Comparison of ENCODE assay signal across 8 mouse cellular contexts in the genomic region with DNA sequence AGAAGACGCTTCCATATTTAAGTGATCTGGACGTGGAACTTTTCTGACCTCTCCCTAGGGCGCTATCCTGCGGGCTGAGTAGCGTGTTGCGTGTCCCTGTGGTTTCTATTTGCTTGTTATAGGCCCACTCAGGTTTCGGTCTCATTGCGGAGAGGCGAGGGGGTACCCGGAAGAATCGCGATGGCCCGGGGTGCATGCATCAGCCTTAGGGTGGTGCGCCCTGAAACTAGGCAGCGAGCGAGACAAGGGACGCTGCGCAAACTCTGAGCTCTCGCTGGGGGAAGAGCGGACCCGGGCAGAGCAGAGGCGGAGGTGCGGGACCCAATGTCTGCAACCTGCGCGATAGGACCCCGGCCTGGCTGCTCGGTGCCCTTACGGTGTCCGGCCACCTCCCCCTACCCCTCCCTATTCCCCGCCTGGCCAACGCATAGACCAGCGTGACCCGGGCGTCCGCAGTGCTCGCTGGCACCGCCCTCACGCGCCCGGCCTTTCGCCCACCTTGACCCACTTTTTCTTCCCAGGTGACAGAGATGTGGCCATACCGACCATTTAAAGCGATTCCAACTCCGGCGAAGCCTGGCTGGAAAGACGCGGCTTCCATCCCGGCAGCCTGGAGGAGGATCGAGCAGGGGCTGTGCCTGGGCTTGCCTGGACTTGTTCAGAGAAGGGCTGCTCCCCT. TPM values are rescaled to one million over a fixed set of nuclear protein-coding genes. Genes with fewer than 3 reads are reported as not detected.
DNase-seq lines count a peak whose midpoint lies in the region; ATAC-seq lines count a peak whose summit lies in the region.

No protein-coding gene starts in this region.

- peak; percentile 30 for DNase-seq in thymus, postnatal 14 days
- DNase-seq in thymus, postnatal 0 days (ENCODE audit: low spot score), result no peak
- peak; percentile 42 for DNase-seq in embryonic facial prominence, embryonic 14.5 days (ENCODE audit: low spot score)
- DNase-seq in intestine, embryonic 14.5 days (ENCODE audit: low spot score), result peak; percentile 73
- DNase-seq in lung, postnatal 14 days, result peak; percentile 24
- DNase-seq in yolk sac, embryonic 10.5 days (ENCODE audit: low spot score), result peak; percentile 44
- DNase-seq in layer of hippocampus, adult 8-10 months (ENCODE audit: low spot score in 2 of 2), result no peak
- DNase-seq in gastrocnemius, postnatal 36 days, result no peak

- peak; percentile 47 for ATAC-seq in embryonic facial prominence, embryonic 14.5 days (ENCODE audit: low read depth)
- ATAC-seq in intestine, embryonic 14.5 days (replicated peaks; ENCODE audit: low FRiP score, low TSS enrichment, low read depth), result 0 out of 2 replicates have a peak, but pooled peaks have one; percentile 30

- intact Hi-C loops in gastrocnemius, postnatal 36 days (cut with DNase I), result no loop called here

- H3K36me3 ChIP-seq in embryonic facial prominence, embryonic 14.5 days (ENCODE audit: control insufficient read depth, insufficient read depth, low read length), result no peaks in the 10 kb centered on the region
- H3K36me3 ChIP-seq in intestine, embryonic 14.5 days (ENCODE audit: control insufficient read depth, insufficient read depth, low read length), result no peaks in the 10 kb centered on the region

- peak overlapping the region; percentile 48 for H3K4me3 ChIP-seq in embryonic facial prominence, embryonic 14.5 days (ENCODE audit: low read depth, low read length)
- H3K4me3 ChIP-seq in intestine, embryonic 14.5 days (ENCODE audit: low read depth, low read length), result peak overlapping the region; percentile 50

- H3K4me1 ChIP-seq in embryonic facial prominence, embryonic 14.5 days (ENCODE audit: control insufficient read depth, insufficient read depth, low read length), result peaks cover 15% of the 10 kb centered on the region; the same call in 1 of the 2 replicates
- peaks cover 9% of the 10 kb centered on the region for H3K4me1 ChIP-seq in intestine, embryonic 14.5 days (replicated peaks; ENCODE audit: control insufficient read depth, insufficient read depth, low read length)

- peak overlapping the region; percentile 94 for H3K4me2 ChIP-seq in embryonic facial prominence, embryonic 14.5 days (ENCODE audit: low read depth, low read length)
- H3K4me2 ChIP-seq in intestine, embryonic 14.5 days (ENCODE audit: low read length), result peak overlapping the region; percentile 97

- peaks cover 16% of the 10 kb centered on the region for H3K27me3 ChIP-seq in embryonic facial prominence, embryonic 14.5 days (replicated peaks; ENCODE audit: control insufficient read depth, insufficient read depth, low read length)
- peaks cover 23% of the 10 kb centered on the region for H3K27me3 ChIP-seq in intestine, embryonic 14.5 days (replicated peaks; ENCODE audit: control insufficient read depth, insufficient read depth, low read length)

- H3K9me3 ChIP-seq in embryonic facial prominence, embryonic 14.5 days (ENCODE audit: control insufficient read depth, low read length), result no peaks in the 10 kb centered on the region
- H3K9me3 ChIP-seq in intestine, embryonic 14.5 days (ENCODE audit: control insufficient read depth, low read length), result no peaks in the 10 kb centered on the region

- WGBS in embryonic facial prominence, embryonic 14.5 days, result under 1% methylated on average over 44 of the region's 49 CpGs
- WGBS in intestine, embryonic 14.5 days, result under 1% methylated on average over 49 of the region's 49 CpGs

- peak overlapping the region; percentile 58 for H3K9ac ChIP-seq in embryonic facial prominence, embryonic 14.5 days (ENCODE audit: low read depth, low read length)
- peak overlapping the region; percentile 51 for H3K9ac ChIP-seq in intestine, embryonic 14.5 days (ENCODE audit: low read length)

- H3K27ac ChIP-seq in embryonic facial prominence, embryonic 14.5 days (replicated peaks; ENCODE audit: low read depth, low read length), result no peak overlapping the region
- H3K27ac ChIP-seq in intestine, embryonic 14.5 days (ENCODE audit: low read depth), result no peak overlapping the region

RNA-seq across cellular contexts. Expression of a gene that starts 38.5 kb away (rescaled TPM):
- polyA plus RNA-seq in thymus, postnatal 0 days (2015; fragmentation: Nextera tagmentation; extraction: Ambion mirVana), result 0.42 and 0.59 TPM in 2 replicates
- 0.50 and 0.58 TPM in 2 replicates for polyA plus RNA-seq in embryonic facial prominence, embryonic 14.5 days (2014; fragmentation: Nextera tagmentation; extraction: Ambion mirVana)
- polyA plus RNA-seq in intestine, embryonic 14.5 days (2014; fragmentation: Nextera tagmentation; extraction: Ambion mirVana), result 0.42 and 0.44 TPM in 2 replicates
- 1 to 10 TPM; 1.3 to 4.5 (median 2.3) TPM for total RNA-seq in layer of hippocampus, adult 8-10 months (2022)
- total RNA-seq in gastrocnemius, postnatal 36 days (2021), result 10 to 100 TPM; 32.5 to 36.5 TPM

RNA-seq across cellular contexts. Expression of a gene that starts 39.8 kb away (rescaled TPM):
- polyA plus RNA-seq in thymus, postnatal 0 days (2015; fragmentation: Nextera tagmentation; extraction: Ambion mirVana), result 12.3 and 13.8 TPM in 2 replicates
- 14.1 and 14.7 TPM in 2 replicates for polyA plus RNA-seq in embryonic facial prominence, embryonic 14.5 days (2014; fragmentation: Nextera tagmentation; extraction: Ambion mirVana)
- 11.9 and 14.0 TPM in 2 replicates for polyA plus RNA-seq in intestine, embryonic 14.5 days (2014; fragmentation: Nextera tagmentation; extraction: Ambion mirVana)
- 10 to 100 TPM; 11.9 to 14.4 (median 14.1) TPM for total RNA-seq in layer of hippocampus, adult 8-10 months (2022)
- total RNA-seq in gastrocnemius, postnatal 36 days (2021), result 10 to 100 TPM; 51.9 to 54.1 TPM

Comparison
In these comparisons a context has a peak if more than half of its experiments do, and no peak if none do; other contexts are left out.
1. DNase-seq: peak in thymus, postnatal 14 days (single experiment), embryonic facial prominence, embryonic 14.5 days (single experiment), intestine, embryonic 14.5 days (single experiment), lung, postnatal 14 days (single experiment) and yolk sac, embryonic 10.5 days (single experiment); none in thymus, postnatal 0 days (single experiment), layer of hippocampus, adult 8-10 months (0 of 2) and gastrocnemius, postnatal 36 days (0 of 2).